Mouse (Mus musculus): ENCODE measurements at regions not wholly inside any gene's neighbourhood (a gene's known extent, or its start where the extent isn't known, plus 50 kb on each side); places are given as distances from the start of the nearest gene placed in this dataset.
A peak's percentile ranks its signal among the peaks of the same experiment; 100 is the strongest.

- no peaks in the 10 kb centered on the region for H3K27me3 ChIP-seq (replicated peaks; ENCODE audit: control insufficient read depth, insufficient read depth, low read length)
- no peaks in the 10 kb centered on the region for H3K9me3 ChIP-seq (ENCODE audit: control insufficient read depth, low read length)
- H3K4me3 ChIP-seq (ENCODE audit: low read depth, low read length), result no peak overlapping the region
- no peaks in the 10 kb centered on the region for H3K36me3 ChIP-seq (ENCODE audit: control insufficient read depth, insufficient read depth, low read length)
- no peak for DNase-seq (ENCODE audit: low spot score)
- no peaks in the 10 kb centered on the region for H3K4me1 ChIP-seq (replicated peaks; ENCODE audit: control insufficient read depth, insufficient read depth, low read length)
- H3K27ac ChIP-seq (ENCODE audit: low read depth), result no peak overlapping the region
- no peak for ATAC-seq (replicated peaks; ENCODE audit: low FRiP score, low TSS enrichment, low read depth)
- WGBS, result 87% methylated on average over 7 of the region's 7 CpGs
- H3K4me2 ChIP-seq (ENCODE audit: low read length), result no peak overlapping the region
- no peak overlapping the region for H3K9ac ChIP-seq (ENCODE audit: low read length)
Measured at GRCm38 (mm10) chr13:46062758-46063157, 98.0 kb upstream of the Atxn1 start.

- DNase-seq (ENCODE audit: low spot score) (no peak), ATAC-seq (replicated peaks; ENCODE audit: low FRiP score, low TSS enrichment, low read depth) (no peak)
- no peaks in the 10 kb centered on the region for H3K9me3 ChIP-seq (ENCODE audit: control insufficient read depth, low read length)
- 90% methylated on average over 14 of the region's 14 CpGs for WGBS
- no peak overlapping the region for H3K4me3 ChIP-seq (ENCODE audit: low read depth, low read length)
- no peaks in the 10 kb centered on the region for H3K4me1 ChIP-seq (replicated peaks; ENCODE audit: control insufficient read depth, insufficient read depth, low read length)
- no peak overlapping the region for H3K27ac ChIP-seq (ENCODE audit: low read depth)
- no peaks in the 10 kb centered on the region for H3K27me3 ChIP-seq (replicated peaks; ENCODE audit: control insufficient read depth, insufficient read depth, low read length)
- H3K36me3 ChIP-seq (ENCODE audit: control insufficient read depth, insufficient read depth, low read length), result no peaks in the 10 kb centered on the region
- H3K4me2 ChIP-seq (ENCODE audit: low read length), result no peak overlapping the region
- H3K9ac ChIP-seq (ENCODE audit: low read length), result no peak overlapping the region
Measured at GRCm38 (mm10) chr13:46059870-46060269, 95.1 kb upstream of the Atxn1 start.

- DNase-seq (ENCODE audit: low spot score) (no peak), ATAC-seq (replicated peaks; ENCODE audit: low FRiP score, low TSS enrichment, low read depth) (no peak)
- Histone ChIP-seq H3K9ac (ENCODE audit: low read length) (no peak overlapping the region), H3K9me3 (ENCODE audit: control insufficient read depth, low read length) (no peaks in the 10 kb centered on the region), H3K4me2 (ENCODE audit: low read length) (no peak overlapping the region), H3K4me3 (ENCODE audit: low read depth, low read length) (no peak overlapping the region), H3K27ac (ENCODE audit: low read depth) (no peak overlapping the region), H3K36me3 (ENCODE audit: control insufficient read depth, insufficient read depth, low read length) (no peaks in the 10 kb centered on the region), H3K27me3 (replicated peaks; ENCODE audit: control insufficient read depth, insufficient read depth, low read length) (no peaks in the 10 kb centered on the region), H3K4me1 (replicated peaks; ENCODE audit: control insufficient read depth, insufficient read depth, low read length) (no peaks in the 10 kb centered on the region)
- WGBS, result 44% methylated on average over 7 of the region's 7 CpGs
Measured at GRCm38 (mm10) chr13:46058862-46059261, 94.1 kb upstream of the Atxn1 start.

GRCm38 (mm10) chr13:46058341-46058740 is 93.5 kb upstream of the Atxn1 start:
- Histone ChIP-seq H3K4me1 (replicated peaks; ENCODE audit: control insufficient read depth, insufficient read depth, low read length) (no peaks in the 10 kb centered on the region), H3K4me3 (ENCODE audit: low read depth, low read length) (no peak overlapping the region), H3K4me2 (ENCODE audit: low read length) (no peak overlapping the region), H3K27ac (ENCODE audit: low read depth) (no peak overlapping the region), H3K9me3 (ENCODE audit: control insufficient read depth, low read length) (no peaks in the 10 kb centered on the region), H3K27me3 (replicated peaks; ENCODE audit: control insufficient read depth, insufficient read depth, low read length) (no peaks in the 10 kb centered on the region), H3K9ac (ENCODE audit: low read length) (no peak overlapping the region), H3K36me3 (ENCODE audit: control insufficient read depth, insufficient read depth, low read length) (no peaks in the 10 kb centered on the region)
- DNase-seq (ENCODE audit: low spot score) (no peak), ATAC-seq (replicated peaks; ENCODE audit: low FRiP score, low TSS enrichment, low read depth) (no peak)
- 56% methylated on average over 3 of the region's 3 CpGs for WGBS

GRCm38 (mm10) chr13:46055410-46055809 is 90.6 kb upstream of the Atxn1 start:
- H3K9me3 ChIP-seq (ENCODE audit: control insufficient read depth, low read length), result no peaks in the 10 kb centered on the region
- 87% methylated on average over 3 of the region's 3 CpGs for WGBS
- ATAC-seq (replicated peaks; ENCODE audit: low FRiP score, low TSS enrichment, low read depth) (no peak), DNase-seq (ENCODE audit: low spot score) (no peak)
- no peak overlapping the region for H3K9ac ChIP-seq (ENCODE audit: low read length)
- H3K36me3 ChIP-seq (ENCODE audit: control insufficient read depth, insufficient read depth, low read length), result no peaks in the 10 kb centered on the region
- no peaks in the 10 kb centered on the region for H3K27me3 ChIP-seq (replicated peaks; ENCODE audit: control insufficient read depth, insufficient read depth, low read length)
- H3K4me3 ChIP-seq (ENCODE audit: low read depth, low read length), result no peak overlapping the region
- no peak overlapping the region for H3K27ac ChIP-seq (ENCODE audit: low read depth)
- no peaks in the 10 kb centered on the region for H3K4me1 ChIP-seq (replicated peaks; ENCODE audit: control insufficient read depth, insufficient read depth, low read length)
- H3K4me2 ChIP-seq (ENCODE audit: low read length), result no peak overlapping the region

GRCm38 (mm10) chr13:46043568-46043967 is 78.8 kb upstream of the Atxn1 start:
- DNase-seq (ENCODE audit: low spot score) (peak; percentile 54), ATAC-seq (replicated peaks; ENCODE audit: low FRiP score, low TSS enrichment, low read depth) (peak; percentile 70)
- H3K4me2 ChIP-seq (ENCODE audit: low read length), result no peak overlapping the region
- no peaks in the 10 kb centered on the region for H3K9me3 ChIP-seq (ENCODE audit: control insufficient read depth, low read length)
- no peaks in the 10 kb centered on the region for H3K36me3 ChIP-seq (ENCODE audit: control insufficient read depth, insufficient read depth, low read length)
- 68% methylated on average over 12 of the region's 12 CpGs for WGBS
- H3K27ac ChIP-seq (ENCODE audit: low read depth), result no peak overlapping the region
- H3K4me3 ChIP-seq (ENCODE audit: low read depth, low read length), result no peak overlapping the region
- no peaks in the 10 kb centered on the region for H3K4me1 ChIP-seq (replicated peaks; ENCODE audit: control insufficient read depth, insufficient read depth, low read length)
- H3K9ac ChIP-seq (ENCODE audit: low read length), result no peak overlapping the region
- H3K27me3 ChIP-seq (replicated peaks; ENCODE audit: control insufficient read depth, insufficient read depth, low read length), result no peaks in the 10 kb centered on the region

- Histone ChIP-seq H3K4me1 (replicated peaks; ENCODE audit: control insufficient read depth, insufficient read depth, low read length) (no peaks in the 10 kb centered on the region), H3K9ac (ENCODE audit: low read length) (no peak overlapping the region), H3K36me3 (ENCODE audit: control insufficient read depth, insufficient read depth, low read length) (no peaks in the 10 kb centered on the region), H3K27ac (ENCODE audit: low read depth) (no peak overlapping the region), H3K4me2 (ENCODE audit: low read length) (no peak overlapping the region; the same call in 1 of the 2 replicates), H3K9me3 (ENCODE audit: control insufficient read depth, low read length) (no peaks in the 10 kb centered on the region), H3K4me3 (ENCODE audit: low read depth, low read length) (no peak overlapping the region), H3K27me3 (replicated peaks; ENCODE audit: control insufficient read depth, insufficient read depth, low read length) (no peaks in the 10 kb centered on the region)
- DNase-seq (ENCODE audit: low spot score), result no peak
- peak; percentile 27; the same call in 1 of the 2 replicates for ATAC-seq (replicated peaks; ENCODE audit: low FRiP score, low TSS enrichment, low read depth)
- 64% methylated on average over 10 of the region's 10 CpGs for WGBS
Measured at GRCm38 (mm10) chr13:46043016-46043415, 78.2 kb upstream of the Atxn1 start.

GRCm38 (mm10) chr13:46042224-46042623 is 77.4 kb upstream of the Atxn1 start:
- H3K4me1 ChIP-seq (replicated peaks; ENCODE audit: control insufficient read depth, insufficient read depth, low read length), result no peaks in the 10 kb centered on the region
- DNase-seq (ENCODE audit: low spot score), result no peak

GRCm38 (mm10) chr13:46041475-46041874 is 76.7 kb upstream of the Atxn1 start:
- no peak overlapping the region for H3K4me3 ChIP-seq (ENCODE audit: low read depth, low read length)
- ATAC-seq (replicated peaks; ENCODE audit: low FRiP score, low TSS enrichment, low read depth), result no peak
- no peak overlapping the region for H3K9ac ChIP-seq (ENCODE audit: low read length)
- H3K27me3 ChIP-seq (replicated peaks; ENCODE audit: control insufficient read depth, insufficient read depth, low read length), result no peaks in the 10 kb centered on the region
- 85% methylated on average over 4 of the region's 4 CpGs for WGBS
- no peak for DNase-seq (ENCODE audit: low spot score)
- no peaks in the 10 kb centered on the region for H3K4me1 ChIP-seq (replicated peaks; ENCODE audit: control insufficient read depth, insufficient read depth, low read length)
- H3K9me3 ChIP-seq (ENCODE audit: control insufficient read depth, low read length), result no peaks in the 10 kb centered on the region
- H3K4me2 ChIP-seq (ENCODE audit: low read length), result no peak overlapping the region
- no peaks in the 10 kb centered on the region for H3K36me3 ChIP-seq (ENCODE audit: control insufficient read depth, insufficient read depth, low read length)
- no peak overlapping the region for H3K27ac ChIP-seq (ENCODE audit: low read depth)

More at GRCm38 (mm10) chr13:46042224-46042623, 77.4 kb upstream of the Atxn1 start:
- Histone ChIP-seq H3K36me3 (ENCODE audit: control insufficient read depth, insufficient read depth, low read length) (no peaks in the 10 kb centered on the region), H3K4me3 (ENCODE audit: low read depth, low read length) (no peak overlapping the region), H3K9me3 (ENCODE audit: control insufficient read depth, low read length) (no peaks in the 10 kb centered on the region), H3K27me3 (replicated peaks; ENCODE audit: control insufficient read depth, insufficient read depth, low read length) (no peaks in the 10 kb centered on the region), H3K27ac (ENCODE audit: low read depth) (no peak overlapping the region), H3K9ac (ENCODE audit: low read length) (no peak overlapping the region), H3K4me2 (ENCODE audit: low read length) (no peak overlapping the region)
- ATAC-seq (replicated peaks; ENCODE audit: low FRiP score, low TSS enrichment, low read depth), result no peak
- WGBS, result 74% methylated on average over 8 of the region's 8 CpGs
